Mouse (Mus musculus): Measurements from ENCODE around the gene Camk2n2. TPM values are rescaled to one million over a fixed set of nuclear protein-coding genes. Genes with fewer than 3 reads are reported as not detected.

The Camk2n2 gene
- polyA plus RNA-seq, 1 experiment from 2014 or later = 0.13 TPM

- 77% methylated on average over 5 of the region's 5 CpGs for WGBS (ENCODE audit: insufficient replicate concordance)
- Histone ChIP-seq H3K4me2 (ENCODE audit: low read depth, low read length) (no peak overlapping the region), H3K27ac (ENCODE audit: low read depth) (no peak overlapping the region), H3K4me1 (ENCODE audit: insufficient read depth) (no peaks in the 10 kb centered on the region; the same call in 1 of the 2 replicates), H3K9me3 (ENCODE audit: low read length) (no peaks in the 10 kb centered on the region), H3K36me3 (replicated peaks; ENCODE audit: insufficient read depth, low read length) (peaks cover 7% of the 10 kb centered on the region), H3K27me3 (ENCODE audit: insufficient read depth, low read length) (0 out of 2 replicates have a peak, but pooled peaks cover 4% of the 10 kb centered on the region), H3K4me3 (ENCODE audit: low read depth, low read length) (no peak overlapping the region), H3K9ac (replicated peaks) (no peak overlapping the region)
- ATAC-seq (no peak), DNase-seq (no peak)
- TF ChIP-seq CTCF (IDR thresholded peaks at IDR 0.05; ENCODE audit: low read depth) (no peak), EP300 (IDR thresholded peaks at IDR 0.05; ENCODE audit: low read depth) (no peak)
Measured at GRCm38 (mm10) chr16:20600511-20600910, 20.6 kb downstream of the Camk2n2 start.

DNA sequence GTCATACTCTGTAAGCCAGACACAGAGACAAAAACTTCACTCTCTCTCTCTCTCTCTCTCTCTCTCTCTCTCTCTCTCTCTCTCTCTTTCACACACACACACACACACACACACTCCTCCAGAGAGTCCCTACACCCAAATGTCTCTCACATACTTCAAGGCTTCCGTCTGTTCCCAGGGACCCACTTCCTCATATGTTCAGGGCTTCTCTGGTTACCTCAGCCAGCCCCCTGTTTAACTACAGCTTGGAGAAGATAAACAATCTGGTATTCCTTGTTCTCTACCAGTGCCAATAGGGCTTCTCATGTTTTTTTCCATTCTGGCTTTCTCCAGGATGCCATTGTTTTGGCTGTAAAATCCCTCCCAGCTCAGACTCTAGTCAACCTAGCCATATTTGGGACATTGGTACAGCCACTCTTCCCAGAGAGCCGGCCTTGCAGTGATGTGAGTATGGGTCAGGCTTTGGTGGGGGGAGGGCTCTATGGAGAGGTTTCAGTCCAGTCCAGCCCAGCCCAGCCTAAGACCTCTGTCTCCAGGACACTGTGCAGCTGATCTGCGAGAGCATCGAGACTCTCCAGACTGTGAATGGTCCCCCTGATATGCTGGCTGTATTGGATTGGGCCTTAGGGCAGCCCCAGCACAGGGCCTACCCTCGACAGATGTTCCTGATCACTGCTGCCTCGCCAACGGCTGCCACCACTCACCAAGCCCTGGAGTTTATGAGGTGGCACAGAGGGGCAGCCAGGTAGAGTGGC is 24.2 kb downstream of the Camk2n2 start:
- peaks cover 18% of the 10 kb centered on the region for H3K27me3 ChIP-seq (ENCODE audit: insufficient read depth, low read length)
- no peak overlapping the region for H3K9ac ChIP-seq (replicated peaks)
- no peak overlapping the region for H3K27ac ChIP-seq (ENCODE audit: low read depth)
- no peak for TF ChIP-seq CTCF (IDR thresholded peaks at IDR 0.05; ENCODE audit: low read depth)
- no peak for TF ChIP-seq EP300 (IDR thresholded peaks at IDR 0.05; ENCODE audit: low read depth)
- no peaks in the 10 kb centered on the region; the same call in 1 of the 2 replicates for H3K4me1 ChIP-seq (ENCODE audit: insufficient read depth)
- no peak overlapping the region for H3K4me2 ChIP-seq (ENCODE audit: low read depth, low read length)
- no peak for ATAC-seq
- WGBS (ENCODE audit: insufficient replicate concordance) = 56% methylated on average over 7 of the region's 7 CpGs
- no peaks in the 10 kb centered on the region for H3K36me3 ChIP-seq (replicated peaks; ENCODE audit: insufficient read depth, low read length)
- H3K4me3 ChIP-seq (ENCODE audit: low read depth, low read length) = no peak overlapping the region
- no peak for DNase-seq
- H3K9me3 ChIP-seq (ENCODE audit: low read length) = no peaks in the 10 kb centered on the region

DNA sequence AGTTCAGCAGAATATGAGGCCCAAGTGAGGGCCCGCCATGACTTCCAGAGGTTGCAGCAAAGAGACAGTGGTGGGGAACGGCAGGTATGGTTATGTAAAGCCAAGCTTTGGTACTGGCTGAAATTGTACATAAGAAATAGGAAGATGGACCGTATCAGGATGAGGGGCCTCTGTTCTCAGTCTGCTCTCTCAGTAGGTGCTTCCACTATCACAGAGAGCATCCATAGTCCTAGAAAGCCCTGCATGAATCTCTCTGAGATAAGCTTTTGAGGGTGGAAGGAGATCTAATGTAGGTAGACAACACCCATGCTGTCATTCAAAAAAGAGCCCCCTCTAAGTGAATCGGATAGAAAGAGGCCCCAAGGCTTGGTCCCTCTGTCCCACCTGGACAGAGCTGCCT is 25.4 kb downstream of the Camk2n2 start:
- DNase-seq = no peak
- no peak for ATAC-seq
- Histone ChIP-seq H3K4me3 (ENCODE audit: low read depth, low read length) (no peak overlapping the region), H3K36me3 (replicated peaks; ENCODE audit: insufficient read depth, low read length) (no peaks in the 10 kb centered on the region), H3K9me3 (ENCODE audit: low read length) (no peaks in the 10 kb centered on the region), H3K4me2 (ENCODE audit: low read depth, low read length) (0 out of 2 replicates have a peak overlapping the region, but pooled peaks have one; percentile 9), H3K4me1 (ENCODE audit: insufficient read depth) (no peaks in the 10 kb centered on the region; the same call in none of the 2 replicates), H3K27me3 (ENCODE audit: insufficient read depth, low read length) (peaks cover 25% of the 10 kb centered on the region), H3K9ac (replicated peaks) (no peak overlapping the region), H3K27ac (ENCODE audit: low read depth) (no peak overlapping the region)
- WGBS (ENCODE audit: insufficient replicate concordance) = 72% methylated on average over 4 of the region's 4 CpGs
- TF ChIP-seq EP300 (IDR thresholded peaks at IDR 0.05; ENCODE audit: low read depth) = no peak
- TF ChIP-seq CTCF (IDR thresholded peaks at IDR 0.05; ENCODE audit: low read depth) = no peak

- H3K4me3 ChIP-seq (ENCODE audit: low read depth, low read length) = no peak overlapping the region
- no peak overlapping the region for H3K27ac ChIP-seq (ENCODE audit: low read depth)
- ATAC-seq = peak; percentile 85
- H3K27me3 ChIP-seq (ENCODE audit: insufficient read depth, low read length) = peaks cover 31% of the 10 kb centered on the region
- no peak overlapping the region for H3K9ac ChIP-seq (replicated peaks)
- H3K9me3 ChIP-seq (ENCODE audit: low read length) = no peaks in the 10 kb centered on the region
- H3K4me2 ChIP-seq (ENCODE audit: low read depth, low read length) = peak overlapping the region; percentile 9; the same call in 1 of the 2 replicates
- TF ChIP-seq EP300 (IDR thresholded peaks at IDR 0.05; ENCODE audit: low read depth) (peak; percentile 85; the same call in 1 of the 2 replicates), CTCF (IDR thresholded peaks at IDR 0.05; ENCODE audit: low read depth) (no peak)
- peaks cover 5% of the 10 kb centered on the region for H3K4me1 ChIP-seq (ENCODE audit: insufficient read depth)
- WGBS (ENCODE audit: insufficient replicate concordance) = 53% methylated on average over 7 of the region's 7 CpGs
- H3K36me3 ChIP-seq (replicated peaks; ENCODE audit: insufficient read depth, low read length) = no peaks in the 10 kb centered on the region
- DNase-seq = peak; percentile 46
Measured at GRCm38 (mm10) chr16:20595060-20595673, 25.9 kb downstream of the Camk2n2 start.

GRCm38 (mm10) chr16:20591076-20591705 is 29.9 kb downstream of the Camk2n2 start:
- peaks cover 55% of the 10 kb centered on the region for H3K27me3 ChIP-seq (ENCODE audit: insufficient read depth, low read length)
- no peak for TF ChIP-seq CTCF (IDR thresholded peaks at IDR 0.05; ENCODE audit: low read depth)

DNA sequence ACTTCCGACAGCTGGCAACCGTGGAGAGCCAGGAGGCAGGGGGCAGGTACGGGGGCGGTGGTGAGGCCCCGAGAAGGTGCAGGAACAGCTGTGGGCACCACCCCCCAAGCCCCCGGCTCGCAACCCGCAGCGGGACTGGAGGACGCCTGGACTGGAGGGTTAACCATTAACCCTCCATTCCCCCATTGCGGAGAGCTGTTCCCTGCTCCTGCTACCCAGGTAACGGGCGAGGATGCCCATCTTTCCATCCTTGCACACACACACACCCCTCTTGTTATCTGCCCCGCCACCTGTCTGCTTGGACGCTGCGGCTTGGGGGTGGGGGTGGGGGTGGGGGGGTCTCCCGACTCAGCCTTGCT is 30.4 kb downstream of the Camk2n2 start:
- H3K9ac ChIP-seq (replicated peaks) = no peak overlapping the region
- no peak overlapping the region for H3K27ac ChIP-seq (ENCODE audit: low read depth)
- ATAC-seq (no peak), DNase-seq (peak; percentile 15)
- peak overlapping the region; percentile 41 for H3K4me3 ChIP-seq (ENCODE audit: low read depth, low read length)
- no peak for TF ChIP-seq EP300 (IDR thresholded peaks at IDR 0.05; ENCODE audit: low read depth)
- no peak for TF ChIP-seq CTCF (IDR thresholded peaks at IDR 0.05; ENCODE audit: low read depth)
- peak overlapping the region; percentile 65 for H3K4me2 ChIP-seq (ENCODE audit: low read depth, low read length)
- peaks cover 13% of the 10 kb centered on the region for H3K4me1 ChIP-seq (ENCODE audit: insufficient read depth)
- H3K27me3 ChIP-seq (ENCODE audit: insufficient read depth, low read length) = peaks cover 55% of the 10 kb centered on the region
- no peaks in the 10 kb centered on the region for H3K9me3 ChIP-seq (ENCODE audit: low read length)
- WGBS (ENCODE audit: insufficient replicate concordance) = 5% methylated on average over 17 of the region's 17 CpGs
- no peaks in the 10 kb centered on the region for H3K36me3 ChIP-seq (replicated peaks; ENCODE audit: insufficient read depth, low read length)

More at GRCm38 (mm10) chr16:20591076-20591705, 29.9 kb downstream of the Camk2n2 start:
- peaks cover 13% of the 10 kb centered on the region for H3K4me1 ChIP-seq (ENCODE audit: insufficient read depth)
- no peak for ATAC-seq
- peak; percentile 17 for DNase-seq
- no peaks in the 10 kb centered on the region for H3K9me3 ChIP-seq (ENCODE audit: low read length)
- H3K9ac ChIP-seq (replicated peaks) = no peak overlapping the region
- 0 out of 2 replicates have a peak overlapping the region, but pooled peaks have one; percentile 16 for H3K4me2 ChIP-seq (ENCODE audit: low read depth, low read length)
- WGBS (ENCODE audit: insufficient replicate concordance) = 8% methylated on average over 48 of the region's 48 CpGs
- H3K36me3 ChIP-seq (replicated peaks; ENCODE audit: insufficient read depth, low read length) = no peaks in the 10 kb centered on the region
- H3K27ac ChIP-seq (ENCODE audit: low read depth) = no peak overlapping the region
- 0 out of 2 replicates have a peak overlapping the region, but pooled peaks have one; percentile 4 for H3K4me3 ChIP-seq (ENCODE audit: low read depth, low read length)
